Mouse (Mus musculus) C2C12 (cell line): ENCODE data around the gene Farp2.

Source experiments
- CEBPB ChIP-seq: IDR thresholded peaks from one replicate; pipeline ENCODE4 v1.6.1; 2011; ENCODE audit warnings: low read depth, mild to moderate bottlenecking, control low read depth, moderate library complexity
- CTCF ChIP-seq: IDR thresholded peaks from one replicate; pipeline ENCODE4 v1.5.1; 2011; ENCODE audit not compliant: control insufficient read depth, insufficient read depth, insufficient read length
- FOSL1 ChIP-seq: IDR thresholded peaks from one replicate; pipeline ENCODE4 v1.8.0; 2011; ENCODE audit warnings: mild to moderate bottlenecking, low read length; ENCODE audit not compliant: poor library complexity, insufficient read depth, severe bottlenecking
- MAX ChIP-seq: IDR thresholded peaks from one replicate; pipeline ENCODE4 v1.6.1; 2011; ENCODE audit warnings: mild to moderate bottlenecking, control low read depth
- MYOD1 ChIP-seq: IDR thresholded peaks from one replicate; pipeline ENCODE4 v1.6.1; 2011; ENCODE audit warnings: low read depth; ENCODE audit not compliant: control insufficient read depth, insufficient read length
- MYOG ChIP-seq: IDR thresholded peaks from one replicate; pipeline ENCODE4 v1.6.1; 2011; ENCODE audit not compliant: control insufficient read depth, insufficient read length; ENCODE audit errors: extremely low read depth
- USF1 ChIP-seq: IDR thresholded peaks from one replicate; pipeline ENCODE4 v1.6.1; 2011; ENCODE audit warnings: low read depth, mild to moderate bottlenecking, control low read depth, moderate library complexity

- TF ChIP-seq CTCF (no peak), USF1 (no peak), CEBPB (no peak), MYOG (no peak), MAX (no peak), FOSL1 (no peak), MYOD1 (no peak)
Measured at GRCm38 (mm10) chr1:93588346-93588745, 76.5 kb downstream of the Farp2 start.
